Mouse (Mus musculus) frontal cortex, adult 2 months (tissue): ENCODE results near the gene Irf2. TPM values are rescaled to one million over a fixed set of nuclear protein-coding genes. Genes with fewer than 3 reads are reported as not detected.

Source experiments
- DNase-seq, 2 experiments: peaks; one replicate each; pipeline ENCODE4 v3.0.0; 2022; ENCODE audit warnings: low spot score in 1 of 2; ENCODE audit errors: extremely low spot score in 1 of 2
- polyA plus RNA-seq: library from polyadenylated mRNA; depleted of rRNA; stranded (reverse); fragments of >200 nt; gene quantifications from 2 replicates; pipeline ENCODE4 v1.2.3, GENCODE M21; 2012

Gene Irf2
- polyA plus RNA-seq, 1 experiment = 27.9 TPM

DNA sequence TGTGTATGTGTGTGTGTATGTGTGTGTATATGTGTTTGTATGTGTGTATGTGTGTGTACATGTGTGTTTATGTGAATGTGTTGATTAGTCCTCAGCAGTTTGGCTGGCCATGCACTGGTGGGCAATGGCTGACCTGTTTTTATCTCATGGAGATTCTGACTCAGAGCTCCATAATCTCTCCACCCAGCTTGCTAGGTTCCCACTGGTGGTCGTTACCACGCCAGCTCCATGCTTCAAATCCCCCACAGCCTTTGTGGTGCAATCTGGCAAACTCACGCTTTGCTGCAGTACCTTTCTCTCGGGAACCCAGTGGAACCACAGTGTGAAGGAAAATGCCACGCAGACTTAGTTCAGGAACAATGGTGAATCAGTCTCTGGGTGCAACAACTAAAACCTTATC lies 54.8 kb downstream of the Irf2 start:
- DNase-seq = no peak

DNA sequence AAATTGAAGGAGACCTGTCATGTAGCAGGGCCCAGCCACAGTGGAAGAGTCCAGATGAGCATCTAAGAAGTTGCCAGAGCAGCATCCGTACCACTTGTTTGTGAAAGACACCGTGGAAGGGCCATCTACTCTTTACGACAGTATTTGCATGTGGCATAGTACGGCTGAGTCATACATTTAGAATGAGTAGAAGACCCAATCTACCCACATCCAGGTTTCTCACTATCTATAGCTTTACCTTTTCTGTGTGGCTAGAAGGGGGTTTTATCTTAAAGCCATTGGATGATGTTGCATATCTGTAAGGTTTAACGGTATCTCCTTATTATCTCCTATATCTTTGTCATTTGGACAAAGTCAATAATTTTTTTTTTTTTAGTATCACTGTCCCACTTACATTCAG lies 59.7 kb downstream of the Irf2 start:
- DNase-seq = no peak

DNA sequence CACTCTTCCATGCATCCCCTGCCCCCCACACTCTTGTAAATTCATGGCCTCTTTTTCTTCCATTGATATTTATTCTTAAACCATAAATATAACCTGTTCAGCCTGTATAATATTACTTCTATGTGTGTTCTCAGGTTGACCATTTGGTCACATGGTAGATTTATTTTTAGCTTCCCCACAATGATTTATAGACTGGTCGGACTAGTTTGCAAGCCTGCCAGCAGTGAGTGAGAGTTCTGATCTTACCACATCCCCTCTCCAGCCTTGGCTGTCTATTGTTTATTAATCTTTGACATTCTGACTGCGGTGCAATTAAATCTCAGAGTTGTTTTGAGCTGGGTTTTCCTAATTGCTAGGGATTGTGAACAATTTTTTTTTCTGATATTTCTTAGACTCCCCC lies 60.2 kb downstream of the Irf2 start:
- no peak for DNase-seq

DNA sequence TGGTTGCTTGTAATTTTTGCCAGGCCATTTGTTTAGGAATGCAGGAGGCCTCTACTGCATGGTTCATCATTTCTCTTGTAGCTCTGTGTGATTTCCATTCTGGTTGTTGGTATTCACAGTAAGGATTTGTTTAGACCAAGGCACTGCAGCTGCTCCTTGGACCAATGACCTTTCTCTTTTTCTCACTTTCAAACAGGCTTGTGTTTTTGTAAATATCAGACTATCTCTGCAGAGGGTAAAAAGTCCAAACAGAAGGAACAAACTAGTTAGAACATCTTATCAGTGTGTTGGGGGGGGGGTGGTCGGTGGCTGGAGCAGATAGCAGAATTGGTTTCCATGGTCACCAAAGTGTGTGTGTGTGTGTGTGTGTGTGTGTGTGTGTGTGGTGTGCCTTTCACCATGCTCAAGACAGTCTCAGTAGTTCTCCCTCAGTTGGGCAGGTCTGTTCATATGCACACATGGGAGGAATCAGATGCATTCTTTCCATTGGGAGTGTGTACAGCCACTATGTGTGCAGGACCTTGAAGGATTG lies 61.7 kb downstream of the Irf2 start:
- DNase-seq = no peak

DNA sequence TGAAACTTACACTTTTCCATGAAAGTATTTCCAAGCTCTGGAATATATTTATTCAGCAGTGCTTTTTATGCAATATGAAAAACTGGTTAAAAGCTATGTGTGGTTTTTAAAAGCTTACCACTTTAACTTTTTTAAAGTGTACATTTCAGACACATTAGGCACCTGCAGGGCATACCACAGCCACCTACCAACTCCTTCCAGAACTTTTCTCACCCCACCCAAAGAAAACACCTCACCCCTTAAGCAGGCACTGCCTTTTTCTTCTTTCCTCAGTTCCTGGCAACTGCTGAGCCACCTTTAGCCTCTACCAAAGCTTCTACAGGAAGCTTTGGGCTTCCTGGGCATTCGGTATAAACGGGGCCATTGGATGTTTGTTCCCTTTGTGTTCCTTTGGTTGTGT lies 62.5 kb downstream of the Irf2 start:
- DNase-seq = no peak

DNA sequence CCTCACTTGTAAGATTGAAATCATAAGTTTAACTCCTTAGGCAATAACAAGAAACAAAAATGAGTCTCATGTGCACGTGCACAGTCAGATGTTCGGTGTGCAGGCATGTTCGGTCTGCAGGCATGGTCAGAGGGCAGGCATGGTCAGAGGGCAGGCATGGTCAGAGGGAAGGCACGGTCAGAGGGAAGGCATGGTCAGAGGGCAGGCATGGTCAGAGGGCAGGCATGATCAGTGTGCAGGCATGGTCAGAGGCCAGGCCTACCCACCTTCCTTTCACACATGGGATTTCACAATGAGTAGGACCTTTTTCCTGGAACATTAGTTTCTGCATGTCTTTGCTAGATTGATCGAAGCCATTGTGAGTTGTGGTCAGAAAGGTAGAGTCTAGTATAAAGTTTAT lies 65.2 kb downstream of the Irf2 start:
- no peak for DNase-seq

DNA sequence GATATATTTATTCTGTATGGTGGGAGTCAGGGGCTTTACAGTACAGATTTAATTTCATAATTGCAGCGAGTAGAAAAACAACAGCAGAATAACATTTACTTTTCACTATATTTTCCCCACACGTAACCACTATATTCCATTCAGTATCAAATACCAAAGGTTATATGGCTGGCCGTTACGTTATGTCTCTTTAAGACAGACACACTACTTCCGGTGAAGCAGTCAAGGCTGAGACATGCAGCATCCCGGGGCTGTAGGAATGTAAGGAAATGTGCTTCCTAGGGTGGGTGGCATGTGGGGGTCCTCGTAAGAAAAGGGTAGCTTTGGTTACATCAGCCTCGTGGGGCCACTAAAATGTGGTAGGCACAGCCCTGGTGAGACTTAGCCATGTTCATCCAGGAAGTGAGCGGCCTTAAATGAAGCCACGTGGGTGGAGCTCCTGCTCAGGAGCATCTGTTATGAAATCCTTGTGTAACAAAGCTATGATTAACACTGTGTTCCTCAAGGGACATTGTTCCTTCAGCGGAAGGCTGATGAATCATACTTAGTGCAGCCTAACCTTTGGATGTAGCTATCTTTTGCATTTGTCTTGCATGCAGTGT lies 71.6 kb downstream of the Irf2 start:
- peak; percentile 70 to 75 for DNase-seq

DNA sequence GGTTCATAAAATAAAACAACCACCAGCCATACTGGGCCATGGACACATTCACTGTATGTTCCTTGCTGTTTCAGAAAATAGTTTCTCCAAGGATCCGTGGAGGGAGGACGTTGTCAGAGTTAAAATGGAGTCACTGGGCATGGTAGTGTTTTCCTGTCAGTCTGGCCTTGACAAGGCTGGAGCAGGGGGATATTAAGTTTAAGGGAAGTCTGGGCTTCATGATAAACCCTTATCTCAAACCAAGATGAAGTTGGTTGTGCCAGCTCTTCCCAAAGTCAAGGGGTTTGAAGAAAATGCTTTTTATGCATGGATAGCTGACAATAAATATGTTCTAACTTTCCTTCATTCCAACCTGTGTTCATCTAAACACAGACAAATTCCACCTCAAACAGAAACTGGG lies 72.4 kb downstream of the Irf2 start:
- no peak for DNase-seq

DNA sequence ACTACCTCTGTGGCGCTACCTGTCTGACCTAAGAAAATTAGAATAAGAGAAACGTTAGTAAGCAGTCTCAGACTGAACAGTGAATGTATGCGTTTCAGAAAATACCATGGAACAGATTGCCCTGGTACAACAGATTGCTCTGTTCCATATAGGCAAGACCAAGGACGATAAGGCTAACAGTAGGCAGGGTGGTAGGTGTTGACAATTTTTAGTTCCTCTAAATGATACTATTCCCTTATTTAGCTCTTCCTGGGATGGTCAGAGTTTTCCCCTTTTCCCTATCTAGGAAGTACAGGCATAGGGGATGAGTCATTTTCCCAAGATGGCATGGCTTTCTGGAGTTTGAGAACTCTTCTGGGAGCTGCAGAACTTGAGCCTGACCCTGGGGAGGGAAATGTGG lies 73.4 kb downstream of the Irf2 start:
- peak in 1 of 2 experiments; percentile 16 for DNase-seq

DNA sequence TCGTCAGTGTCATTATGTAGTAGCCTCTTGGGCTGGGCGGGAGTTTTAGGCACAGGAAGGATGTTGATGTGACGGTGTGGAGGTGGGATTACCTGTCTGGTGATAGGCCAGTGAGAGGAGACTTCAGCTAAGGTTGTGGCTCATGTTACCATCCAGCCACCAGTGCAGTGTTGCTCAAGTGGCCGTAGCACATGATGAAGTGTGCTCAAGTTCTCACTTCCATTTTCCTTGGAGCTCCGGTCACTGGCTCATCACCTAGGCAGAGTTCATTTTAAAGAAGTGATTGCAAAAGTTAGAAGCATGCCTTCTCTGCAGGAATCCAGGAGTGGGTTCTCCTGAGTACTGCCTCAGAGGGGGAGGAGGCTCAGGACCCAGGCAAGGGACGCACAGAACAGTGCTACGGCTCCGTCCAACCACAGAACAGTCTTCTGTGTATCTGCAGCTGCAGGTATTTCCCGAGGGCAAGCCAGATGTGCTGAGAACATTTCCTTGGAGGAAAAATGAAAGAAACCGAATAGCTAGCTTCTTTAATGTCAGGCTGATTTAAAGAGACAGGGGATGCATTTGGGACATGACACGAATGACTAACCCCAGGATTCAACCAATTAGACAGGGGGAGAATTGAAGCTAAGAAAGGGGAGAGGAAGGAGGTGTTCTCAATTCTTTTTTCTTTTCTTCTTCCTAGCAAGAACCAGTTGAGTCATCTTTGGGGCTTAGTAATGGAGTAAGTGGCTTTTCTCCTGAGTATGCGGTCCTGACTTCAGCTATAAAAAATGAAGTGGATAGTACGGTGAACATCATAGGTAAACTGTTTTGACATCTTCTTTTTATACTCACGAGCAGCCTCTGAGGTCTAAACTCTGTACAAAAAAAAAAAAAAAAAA lies 78.8 kb downstream of the Irf2 start:
- no peak for DNase-seq

DNA sequence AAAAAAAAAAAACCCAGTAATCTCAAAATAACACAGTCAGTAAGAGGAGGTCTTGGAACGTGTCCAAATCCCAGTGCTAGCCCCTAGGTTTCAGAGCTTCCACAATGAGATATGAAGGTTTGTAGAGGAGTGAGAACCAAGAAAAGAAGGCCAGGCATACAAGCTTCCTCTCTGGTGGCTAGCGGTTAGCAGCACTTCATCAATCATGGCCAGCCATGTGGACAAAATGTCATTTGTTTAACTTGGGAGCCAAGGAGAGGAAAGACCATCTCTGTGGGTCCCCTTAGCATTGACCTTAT lies 79.4 kb downstream of the Irf2 start:
- no peak for DNase-seq

DNA sequence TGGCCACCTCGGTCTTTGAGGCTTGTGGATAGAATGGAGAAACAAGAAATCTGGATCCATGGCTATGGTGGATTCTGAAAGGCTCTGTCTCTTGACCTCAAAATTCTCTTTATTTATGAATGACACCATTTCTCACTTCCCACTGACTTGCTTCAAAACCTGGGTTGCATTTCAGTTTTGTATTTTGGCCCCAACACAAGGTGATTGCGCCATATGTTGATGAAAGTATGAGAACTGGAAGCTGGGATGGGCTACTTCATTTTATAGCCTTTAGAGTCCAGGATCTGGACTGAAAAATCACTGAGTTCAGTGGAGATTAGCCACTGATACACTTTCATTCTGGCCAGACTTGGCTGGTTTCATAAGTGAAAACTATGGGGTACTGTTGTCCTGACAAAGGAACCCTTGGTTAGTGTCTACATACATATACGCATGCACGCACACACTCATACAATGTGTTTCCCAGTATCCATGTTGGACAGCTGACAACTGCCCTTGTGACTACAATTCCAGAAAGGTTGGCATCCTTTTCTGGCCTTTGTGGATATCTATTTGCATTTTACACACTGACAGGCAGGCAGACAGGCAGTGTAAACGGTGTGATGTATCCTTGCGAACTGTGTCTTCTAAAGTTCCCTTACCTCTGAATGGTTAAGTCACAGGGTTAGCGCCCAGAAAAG lies 89.3 kb downstream of the Irf2 start:
- DNase-seq = no peak

DNA sequence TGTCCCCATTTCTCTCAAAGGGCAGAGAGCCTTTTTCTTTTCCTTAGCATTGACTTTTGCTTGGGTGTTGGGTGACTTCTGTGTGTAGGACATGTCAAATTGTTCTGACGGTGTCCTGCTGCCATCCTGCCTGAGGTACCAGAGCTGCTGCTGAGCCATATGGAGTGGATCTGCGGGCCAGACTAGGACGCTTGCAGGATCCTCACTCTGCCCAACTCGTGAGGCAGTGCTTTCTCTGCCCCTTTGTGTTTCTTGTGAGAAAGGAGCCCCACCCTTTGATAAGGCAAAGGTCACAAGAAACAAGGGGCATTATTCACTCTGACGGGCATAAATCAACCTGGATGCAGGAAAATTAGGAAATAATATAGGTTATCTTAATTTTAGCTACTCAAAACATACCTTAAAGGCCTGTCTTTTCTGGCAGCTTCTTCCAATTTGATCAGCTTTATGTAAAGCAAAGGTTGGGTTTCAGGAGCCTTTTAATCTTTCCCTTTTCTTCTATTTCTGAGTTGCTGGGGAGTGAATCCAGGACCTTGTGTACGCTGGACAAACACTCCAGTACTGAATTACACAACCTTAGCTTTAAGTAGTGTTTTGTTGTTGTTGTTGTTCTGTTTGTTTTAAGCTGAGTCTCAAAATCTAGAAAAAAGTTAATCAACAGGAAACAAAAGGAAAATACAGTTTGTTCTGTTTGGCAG lies 90.0 kb downstream of the Irf2 start:
- no peak for DNase-seq

DNA sequence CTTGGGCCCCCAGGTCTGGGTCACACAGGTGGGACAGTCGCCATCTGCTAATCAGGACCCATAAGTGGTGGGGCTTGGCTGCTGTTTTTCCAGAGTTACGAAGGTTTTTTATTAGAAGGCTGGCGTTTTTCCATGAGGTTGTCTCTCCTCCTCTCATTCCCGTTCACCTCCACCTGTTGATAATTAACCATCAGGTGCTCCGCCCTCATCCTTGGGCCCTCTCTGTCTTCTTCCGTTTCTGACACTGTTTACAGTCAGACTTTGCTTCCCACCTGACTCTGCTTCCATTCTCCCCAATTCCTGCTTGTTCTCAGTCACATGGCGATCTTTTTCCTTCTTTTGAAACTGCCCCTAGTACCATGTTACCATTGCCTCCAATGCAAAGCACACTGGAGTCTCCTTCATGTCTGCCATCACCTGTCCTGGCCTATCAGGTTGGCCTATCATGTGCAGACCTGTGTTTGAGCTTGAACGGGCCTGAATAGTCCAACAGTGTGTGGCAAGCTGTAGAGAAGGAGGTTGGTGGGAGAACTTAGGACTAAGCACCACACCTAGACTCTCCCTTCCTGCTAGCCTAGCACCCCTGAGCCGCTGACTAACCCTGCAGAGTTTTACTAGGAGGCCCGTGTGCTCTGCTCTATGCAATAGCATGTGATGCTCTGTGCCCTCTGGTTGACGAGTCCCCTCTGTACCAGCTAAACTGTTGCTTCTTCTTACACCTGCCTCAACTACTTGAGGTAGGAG lies 90.8 kb downstream of the Irf2 start:
- DNase-seq = no peak

DNA sequence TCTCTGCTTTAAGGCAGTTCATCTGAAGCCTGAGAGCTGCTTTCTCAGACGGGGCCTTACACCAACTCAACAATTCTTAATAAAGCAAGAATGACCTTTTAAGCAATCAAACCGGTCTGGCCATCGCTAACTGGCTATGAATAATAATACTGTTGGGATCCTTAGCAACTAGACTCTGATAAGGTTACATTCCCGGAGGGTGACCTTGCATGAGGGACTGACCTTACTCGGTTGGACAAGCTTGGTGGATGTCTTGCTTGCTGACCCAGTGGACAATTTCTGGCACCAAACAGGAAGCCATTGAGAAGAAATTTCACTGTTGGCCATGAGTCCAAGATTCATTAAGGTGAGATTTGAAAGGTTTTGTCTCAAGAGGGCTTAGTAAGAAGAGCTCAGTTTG lies 92.4 kb downstream of the Irf2 start:
- DNase-seq = no peak

DNA sequence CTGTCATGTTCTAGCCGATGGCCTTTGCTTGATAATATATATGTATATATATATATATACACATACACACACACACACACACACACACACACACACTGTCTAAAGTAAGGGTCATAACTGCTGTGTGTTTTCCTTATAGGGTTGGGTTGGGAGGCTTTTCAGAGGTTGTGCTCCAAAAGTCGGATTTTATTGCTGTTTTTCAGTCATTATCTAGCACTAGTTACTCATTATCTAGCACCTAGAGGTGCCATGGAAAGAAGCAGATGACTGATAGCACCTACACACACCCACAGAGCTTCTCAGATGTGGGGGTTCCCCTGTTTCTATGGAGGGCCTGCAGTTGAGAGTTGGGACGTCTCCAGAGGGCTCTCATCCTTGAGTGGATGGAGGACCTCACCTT lies 92.9 kb downstream of the Irf2 start:
- no peak for DNase-seq

DNA sequence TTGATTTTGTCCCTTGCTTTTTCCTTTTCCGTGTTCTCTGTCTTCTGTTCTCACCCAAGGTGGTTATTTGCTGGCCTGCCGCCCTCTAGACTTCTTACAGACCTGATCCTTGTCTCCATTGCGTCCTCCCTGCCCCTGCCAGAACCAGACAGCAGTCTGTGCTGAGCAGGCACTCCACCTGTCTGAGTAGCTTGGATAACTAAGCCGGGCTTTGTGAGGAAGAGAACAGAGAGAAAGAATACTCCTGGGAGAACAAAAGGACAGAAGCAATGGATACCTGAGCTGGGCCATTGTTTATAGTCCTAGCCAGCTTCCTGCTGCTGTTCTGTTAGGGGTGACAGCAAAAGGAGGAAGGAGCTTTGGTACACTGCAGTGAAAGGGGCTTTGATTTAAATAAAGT lies 94.2 kb downstream of the Irf2 start:
- no peak for DNase-seq

DNA sequence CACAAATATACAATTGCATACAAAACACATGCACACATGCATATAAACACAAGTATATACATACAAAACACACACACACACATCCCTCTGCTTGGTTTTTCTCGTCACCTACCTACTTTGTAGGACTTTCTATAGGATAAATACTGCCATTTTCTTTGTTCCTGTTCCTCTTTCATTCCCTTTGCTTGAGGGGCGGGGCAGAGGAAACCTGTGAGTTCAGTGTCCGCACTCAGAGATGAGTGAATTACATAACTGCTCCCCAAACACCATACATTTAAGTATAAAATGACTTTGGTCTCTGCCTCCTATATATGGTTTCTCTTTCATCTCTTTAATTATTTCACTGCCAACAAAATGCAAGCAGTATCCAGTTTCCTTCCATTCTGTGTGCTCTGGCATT lies 94.9 kb downstream of the Irf2 start:
- DNase-seq = no peak

DNA sequence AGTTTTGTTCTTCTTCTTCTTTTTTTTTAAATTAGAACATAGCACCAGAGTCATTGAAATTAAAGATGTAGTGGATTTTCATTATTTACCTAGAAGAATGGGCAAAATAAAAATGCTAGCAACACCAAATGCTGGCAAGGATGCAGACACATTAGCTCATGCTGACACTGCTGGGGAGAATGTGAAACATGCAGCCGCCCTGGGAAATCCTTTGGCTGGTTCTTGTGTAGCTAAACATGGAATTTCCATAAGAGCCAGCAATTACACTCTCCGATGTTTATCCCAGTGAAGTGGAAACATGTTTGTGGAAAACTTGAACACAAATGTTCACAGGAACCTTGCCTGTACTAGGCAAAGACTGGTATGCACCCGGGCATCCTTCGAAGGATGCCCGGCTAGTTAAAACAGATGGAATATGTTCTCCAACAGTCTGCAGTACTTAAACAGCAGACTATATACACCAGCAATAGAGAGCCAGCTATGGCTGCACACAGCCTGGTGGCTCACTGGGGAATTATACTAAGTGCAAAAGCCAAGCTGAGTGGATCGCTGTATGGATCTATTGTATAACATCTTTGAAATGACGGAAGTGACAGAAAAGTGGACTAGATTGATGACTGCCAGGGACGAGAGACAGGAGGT lies 96.6 kb downstream of the Irf2 start:
- DNase-seq = no peak

DNA sequence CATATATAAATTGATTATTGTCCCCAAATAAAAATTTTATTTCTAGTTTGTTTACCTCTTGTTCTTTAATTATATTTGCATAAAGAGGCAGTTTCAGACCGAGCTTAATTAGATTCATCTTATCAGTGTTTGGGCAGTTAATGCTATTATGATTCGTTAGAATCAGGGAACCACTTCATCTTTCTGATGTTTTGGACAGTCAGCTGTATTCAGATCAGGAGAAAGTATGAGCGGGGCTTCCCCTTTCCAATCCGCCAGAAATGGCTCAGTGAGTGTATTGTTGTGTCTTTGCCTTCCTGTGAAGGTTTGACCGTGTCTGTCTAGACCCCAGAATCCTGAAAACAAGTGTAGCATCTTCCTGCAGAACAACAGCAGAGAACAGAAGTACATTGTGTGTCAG lies 97.4 kb downstream of the Irf2 start:
- no peak for DNase-seq
